Mouse (Mus musculus) CH12.LX (cell line): ENCODE data around the gene Olfr12. TPM values are rescaled to one million over a fixed set of nuclear protein-coding genes. Genes with fewer than 3 reads are reported as not detected.

Experiments used
- DNase-seq: peaks from one replicate; pipeline ENCODE4 v3.0.0-alpha.2; 2013; ENCODE audit errors: extremely low read depth
- H3K27ac ChIP-seq: 2 replicates; pipeline ENCODE4 v1.5.1; 2012; ENCODE audit warnings: low read depth, mild to moderate bottlenecking, control low read depth, moderate library complexity; ENCODE audit not compliant: insufficient read depth
- H3K27me3 ChIP-seq: replicated peaks from 2 replicates; pipeline ENCODE3; 2012; ENCODE audit warnings: inconsistent platforms
- H3K36me3 ChIP-seq, 2 experiments: replicated peaks in 1 of 2; 2 replicates each; pipeline versions ENCODE3 to v1.6.1; 2012; ENCODE audit warnings: inconsistent platforms in 1 of 2, low read length in 1 of 2, mild to moderate bottlenecking in 1 of 2, mixed read lengths in 1 of 2, moderate library complexity in 1 of 2; ENCODE audit not compliant: control insufficient read depth in 1 of 2, insufficient read depth in 1 of 2
- H3K4me1 ChIP-seq, 2 experiments: 2 replicates each; pipeline ENCODE4 v1.6.1; 2012; ENCODE audit warnings: inconsistent platforms in 1 of 2, moderate library complexity in 1 of 2; ENCODE audit not compliant: insufficient read depth in 2 of 2, control insufficient read depth in 1 of 2
- H3K4me2 ChIP-seq: 2 replicates; pipeline ENCODE4 v1.6.1; 2012; ENCODE audit warnings: low read depth, mild to moderate bottlenecking, control low read depth; ENCODE audit not compliant: poor library complexity, insufficient read depth, severe bottlenecking
- H3K4me3 ChIP-seq, 3 experiments: fragments of 150-350 bp in 1 of 3; sonication (generic) in 1 of 3; replicated peaks in 1 of 3; 2 replicates each; pipeline versions ENCODE3 to v1.5.1; 2011 to 2012; ENCODE audit warnings: low read depth in 2 of 3, low read length in 2 of 3, mild to moderate bottlenecking in 2 of 3, moderate library complexity in 2 of 3, control low read depth in 1 of 3, improper control_type of control experiment in 1 of 3, inconsistent platforms in 1 of 3, mixed read lengths in 1 of 3; ENCODE audit not compliant: poor library complexity in 1 of 3
- H3K79me2 ChIP-seq: replicated peaks from 2 replicates; pipeline ENCODE4 v1.6.1; 2012; ENCODE audit warnings: mild to moderate bottlenecking, moderate library complexity; ENCODE audit not compliant: control insufficient read depth, poor library complexity, insufficient read depth, severe bottlenecking; ENCODE audit errors: extremely low read depth
- H3K9ac ChIP-seq: 2 replicates; pipeline ENCODE4 v1.6.1; 2012; ENCODE audit warnings: low read depth, mild to moderate bottlenecking, control low read depth, moderate library complexity; ENCODE audit not compliant: insufficient read depth
- H3K9me3 ChIP-seq: replicated peaks from 2 replicates; pipeline ENCODE3; 2012; ENCODE audit warnings: low read length, inconsistent platforms, mixed read lengths
- CHD2 ChIP-seq: IDR thresholded peaks from 2 replicates; pipeline ENCODE4 v1.6.1; 2011; ENCODE audit warnings: low read length, improper control_type of control experiment
- CTCF ChIP-seq, 2 experiments: IDR thresholded peaks in 1 of 2; conservative IDR thresholded peaks in 1 of 2; 2 replicates each; pipeline ENCODE4 v1.5.1; 2011 to 2012; ENCODE audit warnings: low read depth in 2 of 2, low read length in 2 of 2, improper control_type of control experiment in 1 of 2, inconsistent platforms in 1 of 2, mild to moderate bottlenecking in 1 of 2, moderate library complexity in 1 of 2
- ELF1 ChIP-seq: IDR thresholded peaks from 2 replicates; pipeline ENCODE4 v1.6.1; 2014; ENCODE audit warnings: low read depth, mild to moderate bottlenecking, inconsistent platforms, low read length, improper control_type of control experiment
- EP300 ChIP-seq: IDR thresholded peaks from 2 replicates; pipeline ENCODE4 v1.6.1; 2011; ENCODE audit warnings: low read length, improper control_type of control experiment
- ETS1 ChIP-seq: conservative IDR thresholded peaks from 2 replicates; pipeline ENCODE4 v1.6.1; 2012; ENCODE audit warnings: low read depth, mild to moderate bottlenecking, inconsistent platforms, low read length, improper control_type of control experiment, moderate library complexity
- MAFK ChIP-seq: IDR thresholded peaks from 2 replicates; pipeline ENCODE4 v1.6.1; 2011; ENCODE audit warnings: low read length, improper control_type of control experiment; ENCODE audit not compliant: insufficient replicate concordance
- MAZ ChIP-seq: IDR thresholded peaks from 2 replicates; pipeline ENCODE4 v1.6.1; 2012; ENCODE audit warnings: low read depth, mild to moderate bottlenecking, inconsistent platforms, low read length, improper control_type of control experiment, moderate library complexity
- MEF2A ChIP-seq: IDR thresholded peaks from 2 replicates; pipeline ENCODE4 v1.6.1; 2014; ENCODE audit warnings: low read depth, mild to moderate bottlenecking, inconsistent platforms, low read length, improper control_type of control experiment, borderline replicate concordance
- MYC ChIP-seq: IDR thresholded peaks from 2 replicates; pipeline ENCODE4 v1.6.1; 2011; ENCODE audit warnings: low read depth, mild to moderate bottlenecking, improper control_type of control experiment, low read length
- NELFE ChIP-seq: IDR thresholded peaks from 2 replicates; pipeline ENCODE4 v1.6.1; 2011; ENCODE audit warnings: low read depth, low read length, improper control_type of control experiment
- PAX5 ChIP-seq: IDR thresholded peaks from 2 replicates; pipeline ENCODE4 v1.6.1; 2012; ENCODE audit warnings: low read length, inconsistent platforms, mixed read lengths
- POLR2AphosphoS2 ChIP-seq: IDR thresholded peaks from 2 replicates; pipeline ENCODE4 v1.6.1; 2011; ENCODE audit warnings: low read depth, low read length, improper control_type of control experiment
- RCOR1 ChIP-seq: conservative IDR thresholded peaks from 2 replicates; pipeline ENCODE4 v1.6.1; 2012; ENCODE audit warnings: low read depth, mild to moderate bottlenecking, inconsistent platforms, low read length, improper control_type of control experiment
- SIN3A ChIP-seq: IDR thresholded peaks from 2 replicates; pipeline ENCODE4 v1.6.1; 2012; ENCODE audit warnings: low read length, improper control_type of control experiment, inconsistent platforms
- SMC3 ChIP-seq: IDR thresholded peaks from 2 replicates; pipeline ENCODE4 v1.6.1; 2011; ENCODE audit warnings: low read depth, low read length, improper control_type of control experiment
- TBP ChIP-seq: conservative IDR thresholded peaks from 2 replicates; pipeline ENCODE4 v1.6.1; 2011; ENCODE audit warnings: low read depth, low read length, improper control_type of control experiment
- USF1 ChIP-seq: IDR thresholded peaks from 2 replicates; pipeline ENCODE4 v1.6.1; 2014; ENCODE audit warnings: low read depth, mild to moderate bottlenecking, inconsistent platforms, low read length, improper control_type of control experiment
- USF2 ChIP-seq: conservative IDR thresholded peaks from 2 replicates; pipeline ENCODE4 v1.6.1; 2011; ENCODE audit warnings: low read depth, low read length, improper control_type of control experiment
- ZC3H11A ChIP-seq: IDR thresholded peaks from 2 replicates; pipeline ENCODE4 v1.6.1; 2012; ENCODE audit warnings: low read depth, mild to moderate bottlenecking, inconsistent platforms, low read length, improper control_type of control experiment
- ZKSCAN1 ChIP-seq: IDR thresholded peaks from 2 replicates; pipeline ENCODE4 v1.6.1; 2012; ENCODE audit warnings: low read depth, inconsistent platforms, low read length, improper control_type of control experiment, borderline replicate concordance
- ZMIZ1 ChIP-seq: IDR thresholded peaks from 2 replicates; pipeline ENCODE4 v1.6.1; 2012; ENCODE audit warnings: low read depth, mild to moderate bottlenecking, inconsistent platforms, low read length, improper control_type of control experiment
- dilution Hi-C: fragments of 300-500 bp; cut with MboI; formaldehyde crosslinking; loops from 2 replicates; pipeline ENCODE4 v1.14.3; 2020; ENCODE audit warnings: low sequenced_read_pairs; ENCODE audit not compliant: extremely low pct_unique_long_range_greater_than_20kb, extremely low pct_ligation_motif_present
- in situ Hi-C: fragments of 300-500 bp; cut with MboI; formaldehyde crosslinking; loops from 3 replicates; pipeline ENCODE4 v1.14.3; 2019; ENCODE audit warnings: low sequenced_read_pairs, low pct_ligation_motif_present, low pct_unique_long_range_greater_than_20kb, mixed read lengths
- polyA plus RNA-seq: library from polyadenylated mRNA; unstranded; fragments of >175 nt; gene quantifications from 2 replicates; pipeline ENCODE4 v1.2.1, GENCODE M21; 2012; ENCODE audit warnings: low read depth; ENCODE audit not compliant: insufficient read length
- total RNA-seq, 2 experiments: library from RNA; depleted of rRNA; stranded (reverse); fragments of 300-350 nt in 1 of 2; fragments of >200 nt in 1 of 2; gene quantifications; 2 replicates each; pipeline ENCODE4 v1.2.3; 2012 to 2014

The Olfr12 gene
- total and polyA plus RNA-seq, 3 experiments: 0.08 TPM; not detected in 2

GRCm38 (mm10) chr1:92667106-92667505 lies 49.5 kb downstream of the Olfr12 start:
- Histone ChIP-seq H3K4me1 (no peaks in the 10 kb centered on the region), H3K36me3 (no peaks in the 10 kb centered on the region), H3K27ac (no peak overlapping the region), H3K4me2 (no peak overlapping the region), H3K79me2 (no peaks in the 10 kb centered on the region), H3K9me3 (no peaks in the 10 kb centered on the region), H3K9ac (no peak overlapping the region), H3K4me3 (no peak overlapping the region), H3K27me3 (peaks cover 94% of the 10 kb centered on the region)
- dilution Hi-C loops: no loop called here
- TF ChIP-seq PAX5: no peak
- TF ChIP-seq NELFE: no peak
- TF ChIP-seq EP300: no peak
- no peak for TF ChIP-seq USF2
- no peak for TF ChIP-seq USF1
- no peak for TF ChIP-seq ELF1
- no peak for TF ChIP-seq RCOR1
- no peak for TF ChIP-seq CTCF (conservative IDR thresholded peaks at IDR 0.05 in 1 of 2, IDR thresholded peaks at IDR 0.05 in 1 of 2; ENCODE audit: low read depth in 2 of 2, low read length in 2 of 2)
- TF ChIP-seq TBP: no peak
- no peak for DNase-seq
- in situ Hi-C loops: no loop called here

- Histone ChIP-seq H3K27me3 (peaks cover 100% of the 10 kb centered on the region), H3K79me2 (no peaks in the 10 kb centered on the region), H3K4me3 (no peak overlapping the region), H3K27ac (no peak overlapping the region), H3K4me2 (no peak overlapping the region), H3K4me1 (no peaks in the 10 kb centered on the region), H3K36me3 (no peaks in the 10 kb centered on the region), H3K9me3 (no peaks in the 10 kb centered on the region), H3K9ac (no peak overlapping the region)
- dilution Hi-C loops: no loop called here
- in situ Hi-C loops: no loop called here
- DNase-seq: no peak
- TF ChIP-seq NELFE: no peak
- TF ChIP-seq SIN3A: no peak
- TF ChIP-seq ZKSCAN1: no peak
- no peak for TF ChIP-seq RCOR1
- TF ChIP-seq MEF2A: no peak
- TF ChIP-seq ETS1: no peak
- TF ChIP-seq MAZ: no peak
- TF ChIP-seq POLR2AphosphoS2: no peak
- no peak for TF ChIP-seq SMC3
- TF ChIP-seq ZC3H11A: no peak
- TF ChIP-seq ZMIZ1: no peak
- TF ChIP-seq USF2: no peak
- no peak for TF ChIP-seq CHD2
- TF ChIP-seq MAFK: no peak
- TF ChIP-seq MYC: no peak
- TF ChIP-seq, all 38 proteins: peak for 0
Observed at GRCm38 (mm10) chr1:92669430-92669829, 51.8 kb downstream of the Olfr12 start.
